ENCODE assay signal across 16 mouse cellular contexts in genomic region chr8:114877234-114877633, GRCm38 (mm10).
DNase-seq lines count a peak whose midpoint lies in the region; ATAC-seq and TF ChIP-seq lines count a peak whose summit lies in the region.
"Had no signal": no experiment of that assay in that cellular context is flagged by ENCODE, and none has a peak within 500 bp of the region (broad histone marks: within the 10 kb centered on the region; RNA-seq: fewer than 3 reads in every experiment).

No protein-coding gene starts in this region.

- 68% methylated on average over 10 of the region's 10 CpGs for WGBS in heart, embryonic 12.5 days
- 79% methylated on average over 10 of the region's 10 CpGs for WGBS in kidney, embryonic 16.5 days
- 66% methylated on average over 10 of the region's 10 CpGs for WGBS in thymus, adult 2 months
- 76% methylated on average over 10 of the region's 10 CpGs for WGBS in stomach, embryonic 16.5 days

- no peak for ATAC-seq in heart, embryonic 12.5 days (ENCODE audit: insufficient number of reproducible peaks, low FRiP score)
- ATAC-seq in kidney, embryonic 16.5 days (ENCODE audit: low FRiP score, low TSS enrichment), result no peak
- no peak for ATAC-seq in stomach, embryonic 16.5 days (ENCODE audit: insufficient read depth, low FRiP score)
- ATAC-seq: forebrain, postnatal 0 days; midbrain, embryonic 15.5 days; Patski had no signal

- peaks cover 54% of the 10 kb centered on the region for H3K4me1 ChIP-seq in heart, embryonic 12.5 days (replicated peaks)
- peaks cover 43% of the 10 kb centered on the region for H3K4me1 ChIP-seq in kidney, embryonic 16.5 days (ENCODE audit: insufficient read depth, low read length)
- peaks cover 66% of the 10 kb centered on the region for H3K4me1 ChIP-seq in thymus, adult 2 months (replicated peaks; ENCODE audit: control insufficient read depth, insufficient read depth, low read length)
- peaks cover 15% of the 10 kb centered on the region; the same call in 1 of the 2 replicates for H3K4me1 ChIP-seq in stomach, embryonic 16.5 days (ENCODE audit: control insufficient read depth, insufficient read depth, low read length)

- intact Hi-C loops in heart, postnatal 25 days (cut with DNase I), result no loop called here

- no peaks in the 10 kb centered on the region for H3K27me3 ChIP-seq in heart, embryonic 12.5 days (replicated peaks)
- no peaks in the 10 kb centered on the region for H3K27me3 ChIP-seq in kidney, embryonic 16.5 days (ENCODE audit: insufficient read depth, low read length)
- H3K27me3 ChIP-seq in thymus, adult 2 months (ENCODE audit: control insufficient read depth, insufficient read depth, low read length), result no peaks in the 10 kb centered on the region
- H3K27me3 ChIP-seq in stomach, embryonic 16.5 days (ENCODE audit: control insufficient read depth, insufficient read depth, low read length), result no peaks in the 10 kb centered on the region
- H3K27me3 ChIP-seq: Patski had no signal

- TF ChIP-seq POLR2A in thymus, adult 2 months (IDR thresholded peaks at IDR 0.05; ENCODE audit: control insufficient read depth, extremely low read depth, insufficient read depth, low read length, poor library complexity), result no peak

- no peaks in the 10 kb centered on the region for H3K36me3 ChIP-seq in heart, embryonic 12.5 days
- no peaks in the 10 kb centered on the region for H3K36me3 ChIP-seq in kidney, embryonic 16.5 days (ENCODE audit: insufficient read depth, low read length)
- H3K36me3 ChIP-seq in thymus, adult 2 months (ENCODE audit: control insufficient read depth, insufficient read depth, low read length), result no peaks in the 10 kb centered on the region
- no peaks in the 10 kb centered on the region for H3K36me3 ChIP-seq in stomach, embryonic 16.5 days (ENCODE audit: control insufficient read depth, insufficient read depth, low read length)
- H3K36me3 ChIP-seq: midbrain, embryonic 15.5 days had no signal

- H3K27ac ChIP-seq in heart, embryonic 12.5 days (ENCODE audit: poor library complexity, severe bottlenecking), result no peak overlapping the region
- peak overlapping the region; percentile 70 for H3K27ac ChIP-seq in kidney, embryonic 16.5 days (ENCODE audit: low read length)
- H3K27ac ChIP-seq in thymus, adult 2 months (ENCODE audit: control insufficient read depth, insufficient read depth, low read length), result no peak overlapping the region
- peak overlapping the region; percentile 71 for H3K27ac ChIP-seq in stomach, embryonic 16.5 days (ENCODE audit: low read length)
- H3K27ac ChIP-seq: midbrain, embryonic 15.5 days had no signal

- no peak for TF ChIP-seq CTCF in thymus, adult 2 months (IDR thresholded peaks at IDR 0.05; ENCODE audit: borderline replicate concordance, control insufficient read depth, extremely low read depth, insufficient read depth, low read length, poor library complexity)

- no peak for DNase-seq in heart, postnatal 25 days (ENCODE audit: low spot score)
- no peak for DNase-seq in kidney, postnatal 25 days
- peak; percentile 52 for DNase-seq in thymus, postnatal 14 days
- DNase-seq in thymus, adult 2 months, result no peak
- DNase-seq in right cerebral cortex, adult 18-20 months, result no peak
- DNase-seq: cerebellum, postnatal 10 days; embryo, embryonic 11 days; forebrain, postnatal 0 days; heart, postnatal 14 days; right cerebral cortex, postnatal 14 days had no signal

- no peak overlapping the region for H3K4me3 ChIP-seq in heart, embryonic 12.5 days
- H3K4me3 ChIP-seq in kidney, embryonic 16.5 days (ENCODE audit: low read length), result no peak overlapping the region
- no peak overlapping the region for H3K4me3 ChIP-seq in thymus, adult 2 months (ENCODE audit: control insufficient read depth, insufficient read depth, low read length)
- H3K4me3 ChIP-seq in stomach, embryonic 16.5 days (replicated peaks; ENCODE audit: low read length), result no peak overlapping the region
- H3K4me3 ChIP-seq: erythroblast, embryonic 14.5 days; midbrain, embryonic 15.5 days had no signal

- no peaks in the 10 kb centered on the region for H3K9me3 ChIP-seq in heart, embryonic 12.5 days (replicated peaks)
- no peaks in the 10 kb centered on the region for H3K9me3 ChIP-seq in kidney, embryonic 16.5 days (ENCODE audit: low read length)
- no peaks in the 10 kb centered on the region for H3K9me3 ChIP-seq in stomach, embryonic 16.5 days (replicated peaks; ENCODE audit: control insufficient read depth, low read length)
- H3K9me3 ChIP-seq: midbrain, embryonic 15.5 days had no signal

- no peak overlapping the region for H3K9ac ChIP-seq in heart, embryonic 12.5 days
- no peak overlapping the region for H3K9ac ChIP-seq in kidney, embryonic 16.5 days (replicated peaks; ENCODE audit: low read length)
- no peak overlapping the region for H3K9ac ChIP-seq in stomach, embryonic 16.5 days (ENCODE audit: low read length)
- H3K9ac ChIP-seq: forebrain, postnatal 0 days; midbrain, embryonic 15.5 days had no signal

- H3K4me2 ChIP-seq in heart, embryonic 12.5 days, result peak overlapping the region; percentile 23; the same call in 1 of the 2 replicates
- H3K4me2 ChIP-seq in kidney, embryonic 16.5 days (replicated peaks; ENCODE audit: low read depth, low read length), result no peak overlapping the region
- no peak overlapping the region for H3K4me2 ChIP-seq in stomach, embryonic 16.5 days (ENCODE audit: low read depth, low read length)
- H3K4me2 ChIP-seq: midbrain, embryonic 15.5 days had no signal

Comparison
In these comparisons a context has a peak if more than half of its experiments do, and no peak if none do; other contexts are left out.
1. H3K27ac ChIP-seq: peak in kidney, embryonic 16.5 days (single experiment) and stomach, embryonic 16.5 days (single experiment); none in heart, embryonic 12.5 days (single experiment) and thymus, adult 2 months (single experiment).